Mouse (Mus musculus): ENCODE measurements around the gene Ctdspl2.

Gene Ctdspl2

DNA sequence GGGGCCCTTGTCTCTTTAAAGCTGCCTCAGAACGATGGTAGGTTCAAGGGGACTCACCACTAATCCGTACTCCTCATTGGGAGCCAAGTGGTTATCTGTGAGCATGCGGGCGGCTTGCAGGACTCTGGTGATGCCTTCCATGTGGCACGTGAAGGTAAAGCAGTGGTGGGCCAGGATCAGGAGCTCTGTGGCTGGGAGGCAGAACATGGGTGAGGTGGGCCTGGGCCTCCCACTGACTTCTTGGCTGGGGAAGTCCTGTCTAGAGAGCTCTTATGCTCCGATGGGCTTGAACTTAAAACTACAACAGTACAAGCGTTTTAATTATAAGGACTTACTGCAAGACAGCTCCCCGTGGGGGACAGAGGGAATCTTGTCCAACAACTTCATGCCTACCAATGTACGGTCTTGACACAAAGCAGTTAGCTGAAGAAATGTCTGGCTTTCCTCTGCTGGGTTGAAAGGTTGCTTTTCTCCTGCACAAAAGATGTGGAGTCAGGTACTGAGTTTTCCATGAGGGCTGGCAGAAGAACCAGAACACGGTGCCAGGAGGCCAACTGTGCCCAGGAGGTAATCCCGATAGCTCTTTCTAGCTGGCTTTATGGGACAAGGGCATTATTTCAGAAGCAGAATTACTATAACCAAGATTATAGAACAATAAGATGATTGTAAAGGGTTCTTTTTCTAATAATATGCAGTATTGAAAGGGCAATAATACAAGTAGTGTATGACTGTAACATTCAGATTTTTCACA lies 103.7 kb downstream of the Ctdspl2 start:
- no peak for DNase-seq
